Mouse (Mus musculus): ENCODE measurements around the gene Tmem28.

DNA sequence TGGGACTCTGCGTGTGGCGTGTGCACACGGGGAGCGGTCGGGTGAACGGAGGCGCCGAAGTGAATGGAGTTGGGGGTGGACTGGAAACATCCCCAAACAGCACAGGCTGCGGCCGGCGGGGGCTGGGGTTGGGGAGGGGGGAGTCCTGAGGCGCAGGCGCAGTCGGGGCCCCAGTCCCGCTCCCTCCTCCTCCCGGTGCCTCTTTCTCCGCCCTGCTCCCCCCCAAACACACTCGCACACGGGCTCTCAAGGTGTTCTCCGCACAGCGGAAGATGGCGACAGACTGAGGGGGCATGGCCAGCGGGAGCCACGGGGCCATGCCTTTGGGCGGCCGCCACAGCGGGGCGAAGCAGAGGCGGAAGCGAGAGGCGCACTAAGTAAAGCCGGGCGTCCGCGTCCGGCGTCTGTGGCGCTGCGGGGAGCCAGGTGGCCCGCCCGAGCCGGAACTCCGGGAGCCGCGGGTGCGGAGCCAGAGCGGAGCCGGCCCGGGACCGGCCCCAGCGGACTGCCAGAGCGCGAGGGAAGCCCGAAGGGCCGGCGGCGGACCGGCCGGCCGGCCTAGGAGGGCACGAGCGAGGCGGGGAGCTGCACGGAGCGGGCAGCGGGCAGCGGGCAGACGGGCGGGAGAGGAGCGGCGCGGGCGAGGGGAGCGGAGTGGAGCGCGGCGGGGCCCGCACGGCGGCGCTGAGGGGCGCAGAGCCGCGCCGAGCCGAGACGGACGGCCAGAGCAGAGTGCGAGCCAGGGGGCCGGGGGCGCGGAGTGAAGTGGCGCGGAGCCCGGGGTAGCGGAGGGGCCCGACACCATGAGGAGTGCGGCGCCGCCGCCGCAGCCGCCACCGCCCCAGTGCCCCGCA is 658 bp upstream of the Tmem28 start:
- TF ChIP-seq POLR2A (IDR thresholded peaks at IDR 0.05; ENCODE audit: borderline replicate concordance, extremely low read depth, insufficient read depth, insufficient read length, poor library complexity, severe bottlenecking) (no peak), CTCF (IDR thresholded peaks at IDR 0.05; ENCODE audit: borderline replicate concordance, extremely low read depth, insufficient read depth, insufficient read length) (no peak)

Data from brain, embryonic 14.5 days (tissue).